Mouse (Mus musculus): ENCODE results near the gene Agpat1.

DNA sequence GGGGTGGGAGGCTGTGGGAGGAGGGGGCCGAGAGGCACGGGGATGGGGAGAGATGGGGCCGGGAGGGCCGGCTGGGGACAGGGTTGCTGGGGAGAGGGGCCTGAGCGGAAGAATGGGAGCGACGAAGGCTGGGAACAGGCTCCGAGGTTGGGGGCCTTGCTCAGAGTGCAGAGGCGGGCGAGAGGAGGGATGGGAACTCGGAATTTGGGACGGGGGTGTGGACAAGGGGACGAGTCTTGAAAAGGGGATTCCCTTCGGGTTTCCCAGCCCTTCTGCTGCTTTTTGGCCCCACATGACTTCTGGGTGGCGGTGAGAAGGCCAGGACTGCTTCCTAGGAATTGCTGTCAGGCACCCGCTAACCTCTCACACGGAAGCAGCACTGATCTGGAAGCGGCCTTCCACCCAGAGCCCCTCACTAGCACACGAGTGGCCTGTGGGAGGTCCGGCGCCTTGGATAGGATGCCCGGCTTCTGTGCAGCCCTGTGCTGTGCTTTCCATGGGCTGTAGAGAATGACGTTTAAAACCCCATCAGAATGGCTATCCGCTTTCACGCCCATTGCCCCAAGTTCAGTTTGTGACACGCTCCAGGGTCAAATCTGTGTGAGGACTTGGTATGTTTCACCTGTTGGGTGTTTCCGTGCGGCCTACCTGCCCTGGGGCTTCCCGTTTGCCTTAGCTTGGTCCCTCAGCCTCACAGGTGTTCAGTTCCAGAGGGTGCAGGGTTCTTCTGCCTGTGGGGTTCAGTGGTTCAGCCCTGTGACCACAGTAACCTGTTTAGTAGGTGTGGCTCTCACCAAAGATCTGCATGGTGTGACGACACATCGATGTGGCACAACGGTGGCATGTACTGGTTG, 2.4 kb downstream of the Agpat1 start:
- TF ChIP-seq CTCF (IDR thresholded peaks at IDR 0.05; ENCODE audit: extremely low read depth, insufficient read depth, low read length) (no peak), POLR2A (IDR thresholded peaks at IDR 0.05; ENCODE audit: extremely low read depth, insufficient read depth, low read length) (no peak)

Data from cortical plate, adult 2 months (tissue).